9 mouse cellular contexts compared by ENCODE assay signal in genomic region chr9:107637070-107637469, GRCm38 (mm10). TPM values are rescaled to one million over a fixed set of nuclear protein-coding genes. Genes with fewer than 3 reads are reported as not detected.
DNase-seq lines count a peak whose midpoint lies in the region; ATAC-seq and TF ChIP-seq lines count a peak whose summit lies in the region.
"Had no signal": no experiment of that assay in that cellular context is flagged by ENCODE, and none has a peak within 500 bp of the region (broad histone marks: within the 10 kb centered on the region; RNA-seq: fewer than 3 reads in every experiment).

No protein-coding gene starts in this region.

- H3K9ac ChIP-seq in heart, embryonic 12.5 days = no peak overlapping the region
- H3K9ac ChIP-seq in heart, adult 2 months (ENCODE audit: low read depth, low read length) = no peak overlapping the region
- peak overlapping the region; percentile 45; the same call in 1 of the 2 replicates for H3K9ac ChIP-seq in hindbrain, embryonic 16.5 days (ENCODE audit: low read depth, low read length)
- no peak overlapping the region for H3K9ac ChIP-seq in neural tube, embryonic 12.5 days
- no peak overlapping the region for H3K9ac ChIP-seq in kidney, embryonic 16.5 days (replicated peaks; ENCODE audit: low read length)

- no peak overlapping the region for H3K4me3 ChIP-seq in heart, embryonic 12.5 days
- no peak overlapping the region for H3K4me3 ChIP-seq in heart, adult 2 months
- H3K4me3 ChIP-seq in embryonic facial prominence, embryonic 10.5 days = peak overlapping the region; percentile 31
- H3K4me3 ChIP-seq in hindbrain, embryonic 16.5 days (ENCODE audit: low read length) = no peak overlapping the region
- no peak overlapping the region for H3K4me3 ChIP-seq in neural tube, embryonic 12.5 days
- H3K4me3 ChIP-seq in kidney, embryonic 16.5 days (ENCODE audit: low read length) = no peak overlapping the region
- no peak overlapping the region for H3K4me3 ChIP-seq in left cerebral cortex, adult 2 months

- no peak for TF ChIP-seq CTCF in heart, adult 2 months (IDR thresholded peaks at IDR 0.05)
- no peak for TF ChIP-seq CTCF in left cerebral cortex, adult 2 months (IDR thresholded peaks at IDR 0.05)

- intact Hi-C loops in heart, adult 2 months (cut with DNase I) = no loop called here
- intact Hi-C loops in left cerebral cortex, adult 2 months (cut with DNase I) = no loop called here

- peak overlapping the region; percentile 5; the same call in 1 of the 2 replicates for H3K4me2 ChIP-seq in heart, embryonic 12.5 days
- peak overlapping the region; percentile 36 for H3K4me2 ChIP-seq in hindbrain, embryonic 16.5 days (ENCODE audit: low read length)
- H3K4me2 ChIP-seq in neural tube, embryonic 12.5 days (replicated peaks) = peak overlapping the region; percentile 43
- H3K4me2 ChIP-seq in kidney, embryonic 16.5 days (replicated peaks; ENCODE audit: low read depth, low read length) = no peak overlapping the region

- ATAC-seq in heart, embryonic 12.5 days (ENCODE audit: insufficient number of reproducible peaks, low FRiP score) = no peak
- ATAC-seq in hindbrain, embryonic 16.5 days = peak; percentile 45
- ATAC-seq in neural tube, embryonic 12.5 days (ENCODE audit: low FRiP score, low read depth) = peak; percentile 60
- ATAC-seq in kidney, embryonic 16.5 days (ENCODE audit: low FRiP score, low TSS enrichment) = no peak

- 0 out of 2 replicates have a peak, but pooled peaks cover 3% of the 10 kb centered on the region for H3K36me3 ChIP-seq in heart, embryonic 12.5 days
- H3K36me3 ChIP-seq in heart, adult 2 months (ENCODE audit: control insufficient read depth, insufficient read depth, low read length) = peaks cover under 1% of the 10 kb centered on the region; the same call in 1 of the 2 replicates
- H3K36me3 ChIP-seq in embryonic facial prominence, embryonic 10.5 days (replicated peaks) = peaks cover 11% of the 10 kb centered on the region
- H3K36me3 ChIP-seq in hindbrain, embryonic 16.5 days (ENCODE audit: control insufficient read depth, insufficient read depth, low read length) = no peaks in the 10 kb centered on the region
- no peaks in the 10 kb centered on the region for H3K36me3 ChIP-seq in neural tube, embryonic 12.5 days
- no peaks in the 10 kb centered on the region for H3K36me3 ChIP-seq in kidney, embryonic 16.5 days (ENCODE audit: insufficient read depth, low read length)

- no peak for TF ChIP-seq EP300 in heart, adult 2 months (IDR thresholded peaks at IDR 0.05; ENCODE audit: insufficient read depth, low read depth, low read length)

- H3K9me3 ChIP-seq in heart, embryonic 12.5 days (replicated peaks) = no peaks in the 10 kb centered on the region
- H3K9me3 ChIP-seq in embryonic facial prominence, embryonic 10.5 days = no peaks in the 10 kb centered on the region
- no peaks in the 10 kb centered on the region for H3K9me3 ChIP-seq in hindbrain, embryonic 16.5 days (ENCODE audit: control insufficient read depth, low read length)
- no peaks in the 10 kb centered on the region for H3K9me3 ChIP-seq in neural tube, embryonic 12.5 days
- no peaks in the 10 kb centered on the region for H3K9me3 ChIP-seq in kidney, embryonic 16.5 days (ENCODE audit: low read length)

- peaks cover 33% of the 10 kb centered on the region for H3K4me1 ChIP-seq in heart, embryonic 12.5 days (replicated peaks)
- peaks cover 12% of the 10 kb centered on the region for H3K4me1 ChIP-seq in heart, adult 2 months (ENCODE audit: control insufficient read depth, insufficient read depth, low read length)
- peaks cover 82% of the 10 kb centered on the region for H3K4me1 ChIP-seq in embryonic facial prominence, embryonic 10.5 days
- H3K4me1 ChIP-seq in hindbrain, embryonic 16.5 days (ENCODE audit: control insufficient read depth, insufficient read depth, low read depth, low read length) = peaks cover 30% of the 10 kb centered on the region
- peaks cover 50% of the 10 kb centered on the region for H3K4me1 ChIP-seq in neural tube, embryonic 12.5 days
- peaks cover 27% of the 10 kb centered on the region for H3K4me1 ChIP-seq in kidney, embryonic 16.5 days (ENCODE audit: insufficient read depth, low read length)

- TF ChIP-seq POLR2A in heart, adult 2 months (IDR thresholded peaks at IDR 0.05; ENCODE audit: insufficient read depth, low read depth, low read length) = no peak

- H3K27ac ChIP-seq in heart, embryonic 12.5 days (ENCODE audit: poor library complexity, severe bottlenecking) = no peak overlapping the region
- H3K27ac ChIP-seq in heart, adult 2 months = no peak overlapping the region
- H3K27ac ChIP-seq in embryonic facial prominence, embryonic 10.5 days (replicated peaks) = peak overlapping the region; percentile 79
- H3K27ac ChIP-seq in hindbrain, embryonic 16.5 days (ENCODE audit: low read depth, low read length) = peak overlapping the region; percentile 76
- H3K27ac ChIP-seq in neural tube, embryonic 12.5 days = peak overlapping the region; percentile 57
- H3K27ac ChIP-seq in kidney, embryonic 16.5 days (ENCODE audit: low read length) = no peak overlapping the region
- no peak overlapping the region for H3K27ac ChIP-seq in left cerebral cortex, adult 2 months

- no peak for DNase-seq in heart, adult 2 months
- DNase-seq in embryonic facial prominence, embryonic 10.5 days (ENCODE audit: low spot score) = peak; percentile 68
- DNase-seq in adrenal gland, postnatal 4 days (ENCODE audit: low spot score in 2 of 2) = no peak
- DNase-seq in left cerebral cortex, adult 2 months (ENCODE audit: extremely low spot score in 1 of 2, low spot score in 2 of 2) = no peak
- DNase-seq: adrenal gland, postnatal 14 days had no signal

- WGBS in heart, embryonic 12.5 days = 36% methylated on average over 7 of the region's 7 CpGs
- WGBS in heart, adult 2 months = 65% methylated on average over 7 of the region's 7 CpGs
- 44% methylated on average over 7 of the region's 7 CpGs for WGBS in embryonic facial prominence, embryonic 10.5 days
- 15% methylated on average over 7 of the region's 7 CpGs for WGBS in hindbrain, embryonic 16.5 days
- 9% methylated on average over 7 of the region's 7 CpGs for WGBS in neural tube, embryonic 12.5 days
- WGBS in kidney, embryonic 16.5 days = 31% methylated on average over 7 of the region's 7 CpGs

- no peaks in the 10 kb centered on the region for H3K27me3 ChIP-seq in heart, embryonic 12.5 days (replicated peaks)
- no peaks in the 10 kb centered on the region for H3K27me3 ChIP-seq in heart, adult 2 months (ENCODE audit: control insufficient read depth, insufficient read depth, low read length)
- H3K27me3 ChIP-seq in embryonic facial prominence, embryonic 10.5 days (replicated peaks; ENCODE audit: low read depth, poor library complexity, severe bottlenecking) = no peaks in the 10 kb centered on the region
- no peaks in the 10 kb centered on the region for H3K27me3 ChIP-seq in hindbrain, embryonic 16.5 days (replicated peaks; ENCODE audit: control insufficient read depth, insufficient read depth, low read length)
- no peaks in the 10 kb centered on the region for H3K27me3 ChIP-seq in neural tube, embryonic 12.5 days (replicated peaks)
- no peaks in the 10 kb centered on the region for H3K27me3 ChIP-seq in kidney, embryonic 16.5 days (ENCODE audit: insufficient read depth, low read length)

- peaks cover 3% of the 10 kb centered on the region; the same call in 1 of the 2 replicates for H3K79me2 ChIP-seq in heart, adult 2 months (replicated peaks; ENCODE audit: control insufficient read depth, insufficient read depth, low read length)

RNA-seq across cellular contexts. Expression of gene Gnai2, which starts 1.9 kb away (rescaled TPM):
- polyA plus RNA-seq in heart, embryonic 12.5 days (2016; fragmentation: Nextera tagmentation; extraction: Ambion mirVana) = 404 and 442 TPM in 2 replicates
- 100 to 1,000 TPM; 243 to 250 TPM for total RNA-seq in heart, adult 2 months (2021)
- polyA plus RNA-seq in heart, adult 2 months (2012; rRNA removed) = 311 and 386 TPM in 2 replicates
- 334 and 363 TPM in 2 replicates for polyA plus RNA-seq in embryonic facial prominence, embryonic 10.5 days (2016; fragmentation: Nextera tagmentation; extraction: Ambion mirVana)
- 302 and 317 TPM in 2 replicates for polyA plus RNA-seq in hindbrain, embryonic 16.5 days (2015; fragmentation: Nextera tagmentation; extraction: Ambion mirVana)
- polyA plus RNA-seq in neural tube, embryonic 12.5 days (2016; fragmentation: Nextera tagmentation; extraction: Ambion mirVana) = 465 and 488 TPM in 2 replicates
- polyA plus RNA-seq in kidney, embryonic 16.5 days (2015; fragmentation: Nextera tagmentation; extraction: Ambion mirVana) = 447 and 455 TPM in 2 replicates
- total RNA-seq in adrenal gland, postnatal 4 days (2021) = 100 to 1,000 TPM; 345 to 390 TPM
- 100 to 1,000 TPM; 201 to 213 TPM for total RNA-seq in left cerebral cortex, adult 2 months (2021)

RNA-seq across cellular contexts. Expression of gene Sema3b, which starts 28.0 kb away (rescaled TPM):
- 10.7 and 11.2 TPM in 2 replicates for polyA plus RNA-seq in heart, embryonic 12.5 days (2016; fragmentation: Nextera tagmentation; extraction: Ambion mirVana)
- total RNA-seq in heart, adult 2 months (2021) = 10 to 100 TPM; 19.9 to 24.2 TPM
- polyA plus RNA-seq in heart, adult 2 months (2012; rRNA removed) = 33.7 and 39.1 TPM in 2 replicates
- 2.7 TPM in 2 replicates for polyA plus RNA-seq in embryonic facial prominence, embryonic 10.5 days (2016; fragmentation: Nextera tagmentation; extraction: Ambion mirVana)
- polyA plus RNA-seq in hindbrain, embryonic 16.5 days (2015; fragmentation: Nextera tagmentation; extraction: Ambion mirVana) = 5.6 and 7.0 TPM in 2 replicates
- 4.7 and 4.8 TPM in 2 replicates for polyA plus RNA-seq in neural tube, embryonic 12.5 days (2016; fragmentation: Nextera tagmentation; extraction: Ambion mirVana)
- 31.3 TPM in 2 replicates for polyA plus RNA-seq in kidney, embryonic 16.5 days (2015; fragmentation: Nextera tagmentation; extraction: Ambion mirVana)
- 10 to 100 TPM; 16.9 to 19.4 TPM for total RNA-seq in adrenal gland, postnatal 4 days (2021)
- 1 to 10 TPM; 3.3 to 4.1 TPM for total RNA-seq in left cerebral cortex, adult 2 months (2021)

RNA-seq across cellular contexts. Expression of gene Slc38a3, which starts 32.3 kb away (rescaled TPM):
- polyA plus RNA-seq in heart, embryonic 12.5 days (2016; fragmentation: Nextera tagmentation; extraction: Ambion mirVana) = 2.9 and 3.2 TPM in 2 replicates
- 10 to 100 TPM; 71.5 to 88.3 TPM for total RNA-seq in heart, adult 2 months (2021)
- polyA plus RNA-seq in heart, adult 2 months (2012; rRNA removed) = 162 and 314 TPM in 2 replicates
- polyA plus RNA-seq in embryonic facial prominence, embryonic 10.5 days (2016; fragmentation: Nextera tagmentation; extraction: Ambion mirVana) = 5.6 and 6.6 TPM in 2 replicates
- polyA plus RNA-seq in hindbrain, embryonic 16.5 days (2015; fragmentation: Nextera tagmentation; extraction: Ambion mirVana) = 53.2 and 55.0 TPM in 2 replicates
- 12.8 and 14.1 TPM in 2 replicates for polyA plus RNA-seq in neural tube, embryonic 12.5 days (2016; fragmentation: Nextera tagmentation; extraction: Ambion mirVana)
- polyA plus RNA-seq in kidney, embryonic 16.5 days (2015; fragmentation: Nextera tagmentation; extraction: Ambion mirVana) = 12.4 and 12.9 TPM in 2 replicates
- 10 to 100 TPM; 10.1 to 37.4 TPM for total RNA-seq in adrenal gland, postnatal 4 days (2021)
- 10 to 100 TPM; 74.7 to 76.2 TPM for total RNA-seq in left cerebral cortex, adult 2 months (2021)

RNA-seq across cellular contexts. Expression of gene Gnat1, which starts 42.4 kb away (rescaled TPM):
- 0.97 and 1.2 TPM in 2 replicates for polyA plus RNA-seq in heart, embryonic 12.5 days (2016; fragmentation: Nextera tagmentation; extraction: Ambion mirVana)
- not detected for total RNA-seq in heart, adult 2 months (2021)
- not detected in 2 replicates for polyA plus RNA-seq in heart, adult 2 months (2012; rRNA removed)
- polyA plus RNA-seq in embryonic facial prominence, embryonic 10.5 days (2016; fragmentation: Nextera tagmentation; extraction: Ambion mirVana) = 3.4 and 4.3 TPM in 2 replicates
- 1.3 and 2.7 TPM in 2 replicates for polyA plus RNA-seq in hindbrain, embryonic 16.5 days (2015; fragmentation: Nextera tagmentation; extraction: Ambion mirVana)
- 1.3 and 2.3 TPM in 2 replicates for polyA plus RNA-seq in neural tube, embryonic 12.5 days (2016; fragmentation: Nextera tagmentation; extraction: Ambion mirVana)
- 2.8 and 3.0 TPM in 2 replicates for polyA plus RNA-seq in kidney, embryonic 16.5 days (2015; fragmentation: Nextera tagmentation; extraction: Ambion mirVana)
- 1 to 10 TPM in 1 of 2 experiments, under 1 TPM in 1; 0.73 to 1.6 TPM for total RNA-seq in adrenal gland, postnatal 4 days (2021)
- total RNA-seq in left cerebral cortex, adult 2 months (2021) = under 1 TPM in 1 of 2 experiments, not detected in 1; 0.18 TPM

RNA-seq across cellular contexts. Expression of gene Ifrd2, which starts 49.6 kb away (rescaled TPM):
- 34.0 and 35.5 TPM in 2 replicates for polyA plus RNA-seq in heart, embryonic 12.5 days (2016; fragmentation: Nextera tagmentation; extraction: Ambion mirVana)
- 10 to 100 TPM; 39.9 to 51.4 TPM for total RNA-seq in heart, adult 2 months (2021)
- polyA plus RNA-seq in heart, adult 2 months (2012; rRNA removed) = 43.7 and 54.5 TPM in 2 replicates
- 59.7 and 72.1 TPM in 2 replicates for polyA plus RNA-seq in embryonic facial prominence, embryonic 10.5 days (2016; fragmentation: Nextera tagmentation; extraction: Ambion mirVana)
- 13.5 and 16.9 TPM in 2 replicates for polyA plus RNA-seq in hindbrain, embryonic 16.5 days (2015; fragmentation: Nextera tagmentation; extraction: Ambion mirVana)
- 20.6 and 23.3 TPM in 2 replicates for polyA plus RNA-seq in neural tube, embryonic 12.5 days (2016; fragmentation: Nextera tagmentation; extraction: Ambion mirVana)
- 60.7 and 64.3 TPM in 2 replicates for polyA plus RNA-seq in kidney, embryonic 16.5 days (2015; fragmentation: Nextera tagmentation; extraction: Ambion mirVana)
- 10 to 100 TPM; 40.9 to 41.4 TPM for total RNA-seq in adrenal gland, postnatal 4 days (2021)
- 10 to 100 TPM; 10.5 to 10.9 TPM for total RNA-seq in left cerebral cortex, adult 2 months (2021)

Comparison
In these comparisons a context has a peak if more than half of its experiments do, and no peak if none do; other contexts are left out.
1. ATAC-seq: peak in hindbrain, embryonic 16.5 days (single experiment) and neural tube, embryonic 12.5 days (single experiment); none in heart, embryonic 12.5 days (single experiment) and kidney, embryonic 16.5 days (single experiment).
2. H3K27ac ChIP-seq: peak in embryonic facial prominence, embryonic 10.5 days (single experiment), hindbrain, embryonic 16.5 days (single experiment) and neural tube, embryonic 12.5 days (single experiment); none in heart, embryonic 12.5 days (single experiment), heart, adult 2 months (single experiment), kidney, embryonic 16.5 days (single experiment) and left cerebral cortex, adult 2 months (single experiment).